Mouse (Mus musculus) mesoderm, embryonic 11.5 days (tissue): Measurements from ENCODE around the gene Cfd.
"Not testable (repeated sequence)": the region's sequence is repeated elsewhere in the genome, so short reads cannot be mapped to it uniquely, and the experiment has no call there.

ENCODE experiments used
- DNase-seq: peaks from one replicate; pipeline ENCODE4 v3.0.0-alpha.2; 2012; ENCODE audit warnings: low read depth, low spot score

Cfd gene

DNA sequence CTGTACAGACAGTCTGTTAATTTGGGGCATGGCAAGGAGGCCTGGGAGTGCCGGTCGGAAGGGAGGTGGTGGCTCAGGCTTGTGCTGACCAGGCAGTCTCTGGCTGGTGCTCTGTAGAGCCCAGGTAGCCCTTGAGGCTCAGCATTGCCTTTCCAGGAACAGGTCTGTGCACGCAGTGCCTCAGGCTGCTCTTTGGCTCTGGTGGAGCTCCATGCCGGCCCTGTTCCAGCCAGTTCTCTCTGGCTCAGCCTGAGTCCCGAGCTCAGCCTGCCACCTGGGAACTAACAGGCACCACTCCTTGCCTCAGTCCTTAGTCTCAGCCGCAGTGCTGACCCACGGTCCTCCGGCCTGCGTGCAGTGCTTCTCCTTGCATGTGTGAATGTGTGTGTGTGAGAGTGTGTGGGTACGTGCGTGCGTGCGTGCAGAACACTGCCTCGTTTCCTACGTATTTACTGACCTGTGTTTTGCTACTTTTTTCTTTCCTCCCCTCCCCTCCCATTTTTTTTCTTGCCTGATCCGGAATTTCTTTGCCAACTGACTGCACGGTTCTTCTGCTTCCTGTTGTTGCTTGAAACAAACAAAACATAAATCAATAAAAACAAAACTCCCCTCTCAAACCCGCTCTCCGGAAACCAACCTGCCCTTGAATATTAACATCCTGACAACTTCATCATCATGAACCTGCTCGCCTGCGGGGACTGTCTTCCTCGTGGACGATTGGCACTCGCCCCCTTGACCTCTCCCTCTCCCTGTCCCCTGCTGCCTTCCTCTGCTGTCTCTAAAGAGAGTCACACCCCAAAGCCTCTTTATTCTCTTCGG, 29.2 kb upstream of the Cfd start:
- DNase-seq: no peak

DNA sequence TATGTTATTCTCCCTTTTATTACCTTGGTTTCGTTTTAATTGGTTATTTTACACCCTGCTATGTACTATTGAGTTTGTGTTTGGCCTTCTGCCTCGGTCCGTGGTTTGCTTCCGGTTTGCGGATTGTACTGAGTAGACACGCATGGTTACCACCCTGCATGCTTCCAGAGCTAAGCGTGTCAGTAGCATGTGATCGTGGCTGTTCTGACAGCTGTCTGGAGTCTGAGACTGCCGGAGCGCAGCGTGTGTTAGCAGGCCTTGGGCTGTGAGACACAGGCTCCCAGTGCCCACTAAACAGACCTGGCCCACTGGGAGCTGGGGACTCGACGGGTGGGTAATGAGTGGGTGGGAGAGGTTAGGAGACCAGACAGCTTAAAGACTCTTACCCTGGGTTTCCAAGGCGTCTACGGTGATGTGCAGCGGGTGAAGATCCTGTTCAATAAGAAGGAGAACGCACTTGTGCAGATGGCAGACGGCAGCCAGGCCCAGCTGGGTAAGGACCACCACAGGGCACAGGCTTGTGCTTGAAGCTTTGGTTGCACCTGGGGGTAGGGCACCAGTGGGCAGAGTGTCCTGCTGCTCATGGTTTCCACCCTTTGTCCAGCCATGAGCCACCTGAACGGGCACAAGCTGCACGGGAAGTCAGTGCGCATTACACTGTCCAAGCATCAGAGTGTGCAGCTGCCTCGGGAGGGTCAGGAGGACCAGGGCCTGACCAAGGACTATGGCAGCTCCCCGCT, 28.4 kb upstream of the Cfd start:
- no peak for DNase-seq

DNA sequence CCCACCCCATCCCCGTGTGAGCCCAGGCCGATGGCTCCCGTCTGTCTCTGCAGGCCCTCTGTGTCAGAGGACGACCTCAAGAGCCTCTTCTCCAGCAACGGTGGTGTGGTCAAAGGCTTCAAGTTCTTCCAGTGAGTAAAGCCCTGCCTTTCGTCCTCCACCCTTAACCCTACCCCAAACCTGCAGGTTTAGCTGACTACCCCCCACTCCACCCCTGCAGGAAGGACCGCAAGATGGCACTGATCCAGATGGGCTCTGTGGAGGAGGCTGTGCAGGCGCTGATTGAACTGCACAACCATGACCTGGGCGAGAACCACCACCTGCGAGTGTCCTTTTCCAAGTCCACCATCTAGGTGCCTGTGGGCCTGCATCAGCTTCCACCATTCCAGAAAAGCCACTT, 27.7 kb upstream of the Cfd start:
- no peak for DNase-seq

DNA sequence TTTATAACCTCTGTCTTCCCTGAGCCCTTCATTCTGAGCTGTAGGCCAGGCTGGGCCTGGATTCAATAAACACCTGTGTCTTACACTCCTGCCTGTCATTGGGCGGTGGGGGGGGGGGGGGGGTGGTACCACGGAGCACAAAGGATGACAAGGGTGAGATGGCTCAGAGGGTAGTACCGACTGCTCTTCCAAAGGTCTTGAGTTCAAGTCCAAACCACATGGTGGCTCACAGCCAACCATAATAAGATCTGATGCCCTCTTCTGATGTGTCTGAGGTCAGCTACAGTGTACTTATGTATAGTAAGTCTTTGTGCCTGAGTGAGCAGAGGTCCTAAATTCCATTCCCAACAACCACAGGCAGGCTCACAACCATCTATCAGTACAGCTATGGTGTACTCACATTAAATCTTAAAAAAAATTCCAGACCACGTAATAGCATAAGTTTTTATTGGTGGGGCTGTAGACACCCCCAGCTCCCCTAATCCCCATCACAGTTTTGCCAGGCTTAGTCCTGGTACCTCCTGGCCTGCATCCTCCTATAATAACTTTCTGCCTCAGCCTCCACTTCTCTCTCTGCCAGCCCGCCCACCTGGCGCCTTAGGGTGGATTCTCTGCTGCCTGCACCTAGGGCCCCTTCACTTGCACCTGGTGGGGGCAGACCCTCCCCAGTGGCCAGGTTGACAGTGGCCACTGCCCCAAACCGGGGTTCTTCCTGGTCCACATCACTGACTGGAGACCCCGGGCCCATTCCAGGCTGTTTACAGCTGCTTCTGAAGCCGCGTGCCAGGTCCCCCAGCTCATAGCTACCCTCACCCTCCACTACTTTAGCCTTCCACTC, 26.1 kb upstream of the Cfd start:
- DNase-seq: no peak

DNA sequence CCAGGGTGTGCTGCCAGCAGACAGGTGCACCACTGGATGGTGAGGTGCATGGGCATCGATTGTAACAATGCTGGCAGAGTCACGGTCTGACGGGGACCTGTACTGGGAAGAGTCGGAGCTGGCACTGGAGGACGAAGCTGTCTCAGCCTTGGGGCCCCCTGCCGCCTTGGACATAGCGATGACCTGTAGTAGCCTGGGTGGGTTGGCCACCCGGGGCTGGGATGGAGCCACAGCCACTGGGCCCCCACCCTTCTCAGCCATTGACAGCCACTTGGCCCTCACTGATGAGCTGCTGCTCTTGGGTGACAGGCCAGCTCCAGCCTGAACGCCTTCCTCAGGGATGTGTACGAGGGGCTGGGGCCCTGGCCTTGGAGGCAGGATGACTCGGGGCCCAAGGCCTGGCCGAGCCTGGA, 25.5 kb upstream of the Cfd start:
- DNase-seq: no peak

DNA sequence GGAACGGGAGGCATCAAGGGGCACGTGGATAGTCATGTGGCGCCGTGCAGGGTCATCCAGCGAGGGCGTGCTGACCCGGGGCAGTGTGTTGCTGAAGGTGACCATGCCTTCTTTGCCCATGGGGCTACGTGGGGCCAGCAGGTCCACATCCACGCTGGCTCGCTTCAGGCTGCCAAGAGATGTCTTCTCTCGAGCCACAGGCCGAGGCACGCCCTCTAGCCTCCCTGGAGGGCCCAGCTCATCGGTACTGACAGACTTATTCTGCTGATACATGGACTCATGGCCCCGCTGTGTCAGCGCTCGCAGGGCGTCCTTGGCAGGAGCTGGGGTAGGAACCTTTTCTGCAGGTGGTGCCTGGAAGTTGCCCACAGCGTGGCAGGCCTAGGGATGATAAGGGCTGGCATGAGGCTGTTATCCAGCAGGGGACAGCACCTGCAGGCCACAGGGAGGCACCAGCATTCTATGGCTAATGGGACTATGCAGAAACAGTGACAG, 24.8 kb upstream of the Cfd start:
- DNase-seq: no peak

DNA sequence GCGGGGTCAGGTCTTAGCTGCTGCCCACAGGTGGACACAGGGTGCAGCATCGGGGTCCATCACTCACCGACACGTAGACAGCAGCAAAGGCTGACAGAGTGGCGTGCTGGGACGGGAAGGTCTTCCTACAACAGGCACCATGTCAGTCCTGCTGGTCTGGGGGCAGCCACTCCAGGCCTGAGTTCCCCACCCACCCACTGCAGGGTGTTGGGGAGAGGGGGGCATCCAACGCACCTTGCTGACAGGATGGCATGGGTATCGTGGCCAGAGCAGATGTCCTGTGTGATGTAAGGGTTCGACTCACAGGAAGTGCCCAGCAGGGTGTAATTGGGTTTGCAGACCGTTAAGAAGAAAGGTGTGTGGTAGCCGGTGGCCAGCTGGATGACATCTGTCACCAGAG, 24.1 kb upstream of the Cfd start:
- DNase-seq: no peak

DNA sequence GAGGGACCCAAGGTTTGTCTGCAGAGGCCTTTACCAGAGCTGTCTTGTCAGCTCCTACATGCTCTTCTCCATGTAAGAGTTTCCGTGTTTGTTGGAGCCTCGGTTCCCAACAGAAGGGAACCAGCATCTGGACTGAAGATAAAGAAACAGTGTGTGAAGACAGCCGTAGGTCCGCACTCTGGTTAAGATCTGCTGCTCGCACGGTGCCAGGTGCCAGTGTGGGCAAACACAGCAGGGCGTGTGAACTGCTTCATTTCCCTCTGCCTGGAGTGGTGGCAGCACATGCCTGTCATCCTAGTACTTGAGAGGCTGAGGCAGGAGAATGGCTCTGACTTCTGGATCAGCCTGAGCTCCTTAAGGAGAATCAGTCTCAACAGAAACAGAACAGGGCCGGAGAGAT, 18.8 kb upstream of the Cfd start:
- DNase-seq: no peak

DNA sequence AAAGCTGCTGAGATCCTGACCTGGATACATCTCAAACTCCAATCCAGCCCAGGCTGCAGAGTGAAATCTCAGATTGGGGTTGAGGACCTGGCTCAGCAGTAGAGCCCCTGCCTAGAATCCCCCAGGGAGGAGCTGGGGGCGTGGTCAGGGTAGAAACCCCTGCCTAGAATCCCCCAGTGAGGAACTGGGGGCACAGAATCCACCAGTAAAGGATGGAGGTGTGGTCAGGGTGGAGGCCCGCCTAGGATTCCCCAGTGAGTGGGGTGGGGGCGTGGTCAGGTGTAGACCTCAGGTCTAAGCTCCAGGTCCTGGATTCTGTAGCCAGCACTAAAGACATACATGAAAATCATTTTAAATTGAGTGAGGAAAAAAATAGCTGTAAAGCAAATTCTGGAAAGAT, 17.8 kb upstream of the Cfd start:
- no peak for DNase-seq

DNA sequence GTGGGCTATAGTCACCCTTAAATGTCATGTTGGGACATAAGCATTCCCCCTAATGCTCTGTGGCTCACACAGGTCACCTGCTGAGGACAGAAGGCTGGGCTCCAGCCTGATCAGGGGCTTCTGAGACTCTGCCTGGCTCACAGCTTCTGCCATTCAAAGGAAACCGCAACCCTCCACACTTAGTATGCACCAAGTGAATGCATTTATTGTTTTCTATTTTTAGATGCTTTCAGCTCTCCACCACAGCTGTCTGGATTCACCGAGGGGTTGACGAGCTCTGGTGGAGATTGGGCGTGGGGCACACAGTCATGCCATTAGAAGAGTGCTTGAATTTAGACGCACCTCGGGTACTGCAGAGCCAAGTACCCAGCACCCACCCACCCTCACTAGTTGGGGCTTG, 17.3 kb upstream of the Cfd start:
- DNase-seq: no peak

DNA sequence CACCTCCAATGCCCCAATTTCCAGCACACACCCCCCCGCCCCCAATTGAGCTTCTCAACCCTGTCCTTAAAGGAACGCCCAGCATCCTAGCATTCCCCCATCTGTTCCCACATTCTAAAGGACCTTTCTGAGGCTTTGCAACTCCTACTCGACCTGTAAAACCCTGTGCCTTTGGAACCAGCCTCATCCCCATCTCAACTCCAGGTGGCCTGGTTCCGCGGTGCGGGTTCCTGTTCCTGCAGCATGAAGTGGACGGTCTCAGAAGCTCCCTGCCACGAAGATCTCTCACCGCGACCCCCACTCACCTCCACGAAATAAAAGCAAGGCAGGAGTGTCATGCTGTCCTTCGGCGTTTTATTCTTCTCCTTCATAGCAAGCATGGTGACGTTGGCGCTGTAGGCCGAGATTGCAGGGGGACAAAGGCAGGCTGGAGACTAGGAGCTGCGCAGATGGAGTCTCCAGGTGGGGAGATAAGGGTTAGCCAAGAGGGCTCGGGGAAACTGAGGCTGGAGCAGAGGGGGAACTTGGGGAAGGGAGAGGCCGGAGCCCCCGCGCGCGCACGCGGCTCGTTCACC, 16.9 kb upstream of the Cfd start:
- DNase-seq: no peak

DNA sequence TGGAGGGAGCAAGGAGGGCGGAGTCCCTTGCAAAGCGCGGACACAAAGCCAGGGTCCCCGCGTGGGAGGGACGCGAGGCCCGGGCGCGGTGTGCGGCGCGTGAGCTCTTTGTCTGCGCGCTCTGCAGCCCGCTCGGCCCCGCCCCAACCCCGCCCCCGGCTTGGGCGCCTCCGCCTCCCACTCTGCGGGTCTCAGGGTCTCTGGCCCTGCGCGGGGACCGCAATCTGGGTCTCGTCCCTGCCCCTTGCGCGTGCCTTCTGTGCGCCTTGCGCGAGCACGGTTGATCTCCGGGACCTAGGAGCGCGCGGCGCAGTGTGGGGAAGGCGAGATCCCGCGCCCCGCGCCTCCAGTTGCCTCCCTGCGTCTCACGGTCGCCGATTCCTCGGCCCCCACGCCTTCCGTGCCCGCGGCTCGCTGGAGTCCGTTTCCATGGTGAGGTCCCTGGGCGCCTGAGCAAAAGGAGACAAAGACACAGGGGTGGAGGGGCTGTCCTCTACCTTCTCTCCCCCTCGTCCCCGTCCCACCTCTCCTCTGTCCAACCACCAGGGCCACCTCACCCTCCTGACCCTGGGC, 16.3 kb upstream of the Cfd start, which contains the start of the genes Prtn3 and Plppr3:
Gene Prtn3, plus strand, starts transcription at position 187 of the 573 bp plus-strand sequence.
Gene Plppr3, minus strand, starts transcription at position 345 of the 573 bp plus-strand sequence.
- DNase-seq: peak; percentile 87

DNA sequence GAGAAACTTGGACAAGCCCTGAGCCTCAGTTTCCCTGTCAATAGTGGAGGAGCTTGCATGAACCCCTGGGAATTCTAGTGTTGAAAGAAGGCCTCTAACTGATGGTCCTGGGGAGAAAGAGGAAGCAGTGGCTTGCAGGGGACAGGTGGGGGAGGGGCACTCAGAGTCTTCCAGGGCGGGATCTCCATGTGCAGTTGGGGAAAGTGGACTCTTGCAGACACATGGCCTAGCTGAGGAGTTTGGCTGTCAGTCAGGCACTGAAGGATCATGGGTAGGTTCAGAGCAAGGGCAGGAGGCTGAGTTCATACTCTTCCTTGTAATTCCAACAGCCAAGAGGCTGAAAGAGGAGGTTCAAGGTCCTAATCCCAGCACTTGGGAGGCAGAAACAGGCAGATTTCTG, 13.5 kb upstream of the Cfd start:
- no peak for DNase-seq

DNA sequence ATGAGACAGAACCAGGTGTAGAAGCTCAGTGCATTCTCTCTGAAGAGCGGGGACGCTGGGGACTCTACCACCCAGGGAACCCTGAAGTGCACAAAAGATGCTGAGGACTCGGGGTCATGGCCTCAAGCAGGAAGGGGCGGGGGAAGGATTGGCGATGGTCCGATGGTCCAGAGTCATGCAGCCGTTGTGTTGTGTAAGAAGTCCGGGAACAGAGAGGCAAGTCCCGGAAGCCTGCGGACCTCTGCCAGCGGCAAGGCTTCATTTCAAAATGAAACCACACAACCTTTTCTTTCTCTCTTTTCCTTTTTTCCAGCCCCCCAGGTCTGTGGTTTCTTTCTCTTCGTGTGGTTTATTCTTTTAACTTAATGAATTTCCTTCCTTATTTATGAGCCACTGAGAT, 12.9 kb upstream of the Cfd start:
- DNase-seq: no peak

DNA sequence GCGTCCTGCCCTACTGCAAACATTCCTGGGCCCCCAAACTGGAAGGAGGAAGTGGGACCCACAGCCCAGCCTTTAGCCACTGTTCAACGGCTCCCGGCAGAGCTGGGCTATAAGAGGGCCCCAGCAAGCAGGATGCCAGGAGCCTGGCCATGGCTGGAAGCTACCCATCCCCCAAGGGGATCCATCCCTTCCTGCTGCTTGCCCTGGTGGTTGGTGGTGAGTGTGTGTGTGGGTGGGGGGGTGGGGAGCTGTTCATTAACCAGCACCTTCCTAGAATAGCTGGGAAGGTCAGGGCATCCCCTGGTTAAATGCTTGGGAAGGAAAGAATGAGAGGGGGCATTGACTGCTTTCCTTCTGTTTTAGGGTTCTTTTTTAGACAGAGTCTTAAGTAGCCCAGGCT, 11.1 kb upstream of the Cfd start:
- no peak for DNase-seq

DNA sequence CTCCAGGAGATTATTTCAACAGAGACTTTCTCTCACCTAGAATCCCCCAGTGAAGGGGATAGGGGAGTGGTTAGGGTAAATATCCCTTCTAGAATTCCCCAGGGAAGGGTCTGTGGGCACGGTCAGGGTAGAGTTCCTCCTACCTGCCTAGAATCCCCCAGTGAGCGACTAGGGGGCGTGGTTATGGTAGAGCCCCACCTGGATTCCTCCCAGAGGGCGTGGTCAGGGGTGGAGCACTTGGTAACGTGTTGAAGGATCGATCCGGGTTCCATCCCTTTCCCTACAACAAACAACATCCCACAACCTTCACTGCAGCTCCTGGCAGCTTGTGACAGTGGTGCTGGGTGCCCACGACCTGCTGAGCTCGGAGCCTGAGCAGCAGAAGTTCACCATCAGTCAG, 9.9 kb upstream of the Cfd start:
- DNase-seq: no peak

DNA sequence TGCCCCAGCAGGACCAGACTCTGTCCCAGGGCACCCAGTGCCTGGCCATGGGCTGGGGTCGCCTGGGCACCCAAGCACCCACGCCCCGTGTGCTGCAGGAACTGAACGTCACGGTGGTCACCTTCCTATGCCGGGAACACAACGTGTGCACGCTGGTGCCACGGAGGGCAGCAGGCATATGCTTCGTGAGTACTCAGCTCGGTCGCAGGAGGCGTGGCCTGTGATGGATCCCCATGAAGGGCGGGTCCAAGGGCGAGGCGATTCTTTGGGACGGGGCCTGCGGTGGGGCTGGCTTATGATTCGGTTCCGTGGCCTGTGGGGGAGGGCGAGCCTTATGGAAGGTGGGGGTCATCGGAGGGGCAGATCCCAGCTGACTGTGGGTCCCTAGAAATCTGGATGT, 8.7 kb upstream of the Cfd start:
- no peak for DNase-seq

DNA sequence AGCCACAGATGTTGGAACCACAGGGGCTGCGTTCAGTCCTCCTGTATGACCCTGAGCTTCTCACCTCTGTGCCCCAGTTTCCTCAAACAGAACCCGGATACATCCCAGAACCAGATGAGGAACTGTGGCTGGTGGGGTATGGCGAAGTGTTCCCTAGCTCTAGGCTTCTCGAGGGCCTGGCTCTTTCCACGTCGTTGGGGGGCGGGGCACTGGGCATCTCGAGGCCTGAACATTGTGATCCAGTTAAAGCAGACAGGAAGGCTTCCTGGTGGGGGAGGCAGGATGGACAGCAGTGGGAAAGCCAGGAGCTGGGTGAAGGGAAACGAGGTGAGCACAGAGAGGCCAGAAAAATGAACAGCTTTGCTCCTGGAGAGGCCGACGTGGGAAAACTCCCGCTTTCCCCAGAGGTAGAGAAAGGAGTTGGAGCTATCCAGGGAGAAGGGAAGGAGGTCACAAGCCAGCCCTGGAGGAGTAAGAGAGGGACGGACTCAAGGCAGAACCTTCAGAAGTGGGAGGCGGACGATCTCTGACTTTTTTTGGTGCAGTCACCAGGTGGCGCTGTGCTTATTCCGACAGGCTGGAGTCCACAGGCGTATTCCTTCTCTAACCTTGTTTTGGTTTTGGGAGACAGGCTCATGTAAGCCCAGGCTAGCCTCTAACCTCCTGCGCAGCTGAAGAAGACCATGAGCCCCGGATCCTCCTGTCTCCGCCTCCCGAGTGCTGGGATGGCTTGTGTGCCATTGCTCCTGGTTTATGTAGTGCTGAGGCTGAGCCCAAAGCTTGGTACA, 7.2 kb upstream of the Cfd start:
- DNase-seq: peak; percentile 82

DNA sequence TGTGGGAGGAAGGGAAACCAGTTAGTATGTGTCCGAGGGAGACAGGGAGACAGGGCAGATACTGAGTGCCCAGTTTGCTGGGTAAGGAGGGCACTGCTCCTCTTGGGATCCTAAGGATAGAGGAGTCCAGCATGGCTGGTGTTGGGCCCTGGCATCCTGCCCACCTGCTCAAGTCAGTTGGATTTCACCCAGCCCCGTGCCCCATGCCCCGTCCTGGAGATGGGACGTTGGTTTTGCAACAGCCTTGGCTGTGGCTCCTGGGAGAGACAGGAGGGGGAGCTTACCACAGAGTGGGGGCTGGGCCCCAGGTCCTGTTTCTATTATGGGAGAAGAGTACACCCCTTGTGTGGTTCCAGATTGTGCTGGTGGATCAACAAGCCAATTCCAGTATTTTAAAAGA, 6.2 kb upstream of the Cfd start:
- no peak for DNase-seq

DNA sequence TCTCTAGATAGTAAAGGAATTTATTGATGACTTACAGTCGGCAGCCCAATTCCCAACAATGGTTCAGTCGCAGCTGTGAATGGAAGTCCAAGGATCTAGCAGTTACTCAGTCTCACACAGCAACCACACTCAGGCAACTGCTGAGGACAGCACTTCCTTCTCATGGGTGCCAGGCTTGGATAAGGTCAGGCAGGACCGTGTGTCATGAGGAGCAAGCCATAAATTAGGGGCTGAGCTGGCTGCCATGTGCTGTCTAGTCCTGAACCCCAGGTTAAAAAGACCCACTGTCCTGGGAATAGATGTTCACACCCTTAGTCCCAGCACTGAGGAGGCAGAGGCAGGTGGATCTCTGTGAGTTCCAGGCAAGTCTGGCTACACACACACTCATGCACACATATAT, 5.7 kb upstream of the Cfd start:
- not testable (repeated sequence) for DNase-seq

DNA sequence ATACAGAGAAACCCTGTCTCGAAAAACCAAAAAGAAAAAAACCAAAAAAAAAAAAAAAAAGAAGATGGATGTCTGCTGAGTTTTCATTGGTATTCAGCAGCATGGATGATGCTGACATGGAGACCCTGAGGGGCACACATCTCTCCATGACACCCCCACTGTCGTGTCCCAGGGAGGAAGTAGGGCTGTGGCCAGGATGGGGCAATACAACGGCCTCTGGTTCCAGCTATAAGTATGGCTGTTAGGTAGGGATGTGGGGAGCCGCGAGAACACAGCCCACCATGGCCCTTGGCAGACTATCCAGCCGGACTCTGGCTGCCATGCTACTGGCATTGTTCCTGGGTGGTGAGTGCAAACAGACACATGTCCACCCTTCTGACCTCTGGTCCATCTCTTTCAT, 4.6 kb upstream of the Cfd start, which contains the start of gene Elane:
Gene Elane, plus strand, starts transcription at position 194 of the 400 bp plus-strand sequence.
- DNase-seq: no peak
